Mouse (Mus musculus) cortical plate, adult 2 months (tissue): ENCODE data around the gene Gramd4.

Experiments used
- CTCF ChIP-seq: fragments of 200-500 bp; IDR thresholded peaks from 2 replicates; pipeline ENCODE4 v1.5.1; 2011; ENCODE audit warnings: mild to moderate bottlenecking, control low read depth, low read length; ENCODE audit not compliant: insufficient read depth; ENCODE audit errors: extremely low read depth
- POLR2A ChIP-seq: fragments of 200-500 bp; IDR thresholded peaks from 2 replicates; pipeline ENCODE4 v1.6.1; 2011; ENCODE audit warnings: mild to moderate bottlenecking, low read length, control low read depth; ENCODE audit not compliant: insufficient read depth; ENCODE audit errors: extremely low read depth

DNA sequence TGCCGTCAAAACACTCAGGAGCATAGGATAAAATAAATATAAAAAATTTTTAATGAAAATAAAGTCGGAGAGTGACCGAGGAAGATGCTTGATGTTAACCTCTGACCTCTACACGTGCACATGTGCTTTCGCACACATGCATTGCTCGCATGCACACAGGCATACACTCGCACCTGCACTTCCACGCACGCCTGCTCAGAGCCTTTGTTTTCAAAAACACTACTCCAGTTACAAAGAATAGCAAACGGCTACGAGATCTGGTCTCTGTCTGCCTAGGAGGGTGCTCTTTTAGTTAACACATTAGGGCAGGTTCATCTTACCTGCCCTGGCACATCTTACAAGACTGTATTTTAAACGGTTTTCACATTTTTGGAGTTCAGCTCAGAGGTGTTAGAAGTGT lies 113.8 kb downstream of the Gramd4 start:
- TF ChIP-seq POLR2A (no peak), CTCF (no peak)
